Mouse (Mus musculus): ENCODE results near the gene Slc29a3.
"Not testable (repeated sequence)": the region's sequence is repeated elsewhere in the genome, so short reads cannot be mapped to it uniquely, and the experiment has no call there.

The Slc29a3 gene

DNA sequence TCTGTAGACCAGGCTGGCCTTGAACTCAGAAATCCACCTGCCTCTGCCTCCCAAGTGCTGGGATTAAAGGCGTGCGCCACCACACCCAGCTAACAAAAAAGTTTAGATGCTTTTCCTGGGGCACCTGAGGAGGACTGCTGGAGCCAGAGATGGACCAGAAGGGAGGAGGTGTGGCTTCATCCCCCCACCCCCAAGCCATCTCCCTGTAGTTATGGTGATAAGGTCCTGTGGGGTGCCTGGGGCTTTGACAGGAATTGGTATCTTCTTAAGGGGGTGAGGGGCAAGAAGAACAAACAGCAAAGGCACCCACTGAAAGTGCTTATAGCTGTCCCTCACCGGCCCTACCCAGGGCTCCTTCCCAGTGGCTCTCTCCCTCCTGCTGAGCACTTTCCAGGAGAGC lies 25.7 kb downstream of the Slc29a3 start:
- DNase-seq (ENCODE audit: low spot score): no peak

- DNase-seq (ENCODE audit: low spot score): no peak
Observed at GRCm38 (mm10) chr10:60724496-60724895, 28.1 kb downstream of the Slc29a3 start.

- DNase-seq (ENCODE audit: low spot score): no peak
Observed at GRCm38 (mm10) chr10:60723345-60723744, 29.2 kb downstream of the Slc29a3 start.

DNA sequence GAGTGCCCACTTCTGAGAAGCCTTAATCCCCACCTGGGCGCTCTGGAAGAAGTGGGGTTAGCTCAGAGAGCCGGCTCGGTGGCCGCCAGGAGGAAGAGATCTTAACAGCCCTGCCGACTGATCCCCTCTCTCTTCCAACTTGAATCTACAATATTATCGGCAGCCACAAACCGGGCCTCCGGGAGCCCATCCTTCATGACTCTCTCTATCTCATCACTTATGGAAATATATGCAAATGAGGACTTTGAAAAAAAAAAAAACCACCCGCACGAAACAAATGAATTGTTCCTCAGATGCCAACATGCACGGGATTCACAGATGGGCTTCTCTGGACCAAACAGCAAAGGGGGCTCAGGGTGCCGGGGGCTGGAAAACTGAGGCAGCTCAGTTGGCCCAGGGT lies 31.0 kb downstream of the Slc29a3 start:
- DNase-seq (ENCODE audit: low spot score): no peak

DNA sequence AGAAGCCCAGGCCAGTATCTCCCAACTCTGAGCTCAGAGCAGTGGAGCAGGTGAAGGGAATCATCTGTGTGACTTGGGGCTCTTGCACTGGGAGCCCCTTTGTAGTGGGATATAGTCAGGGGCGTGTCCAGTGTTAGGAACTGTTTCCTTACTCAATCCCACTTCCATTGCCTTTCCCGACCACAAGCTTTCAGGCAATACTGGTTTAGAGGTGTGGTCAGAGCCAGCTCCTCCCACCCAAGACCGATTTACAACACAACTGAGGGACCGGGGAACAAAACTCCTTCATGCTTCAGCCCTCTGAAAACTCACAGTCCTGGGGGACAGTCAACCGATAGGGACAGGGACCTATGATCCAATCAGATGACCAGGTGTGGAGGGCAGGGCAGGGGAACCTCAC lies 32.1 kb downstream of the Slc29a3 start:
- no peak for DNase-seq (ENCODE audit: low spot score)

GRCm38 (mm10) chr10:60718491-60718890 lies 34.1 kb downstream of the Slc29a3 start:
- no peak for DNase-seq (ENCODE audit: low spot score)

DNA sequence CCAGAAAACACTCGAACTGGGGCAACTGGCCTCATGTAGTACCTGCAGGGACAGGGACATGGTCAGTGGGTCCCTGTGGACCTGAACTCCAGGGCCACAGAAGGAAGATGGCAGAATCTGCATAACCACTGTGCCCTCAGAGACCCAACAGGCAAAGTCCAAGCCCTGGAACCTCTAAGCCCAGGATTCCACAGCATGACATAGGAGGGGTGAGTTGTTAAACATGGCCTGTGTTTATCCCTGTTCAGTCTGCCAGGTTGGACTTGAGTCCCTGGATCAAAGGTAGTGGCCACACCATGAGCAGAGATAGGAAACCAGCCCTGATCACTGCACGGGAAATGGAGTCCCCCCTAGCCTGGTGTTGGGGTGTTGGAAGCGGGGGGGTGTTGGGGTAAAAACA lies 36.1 kb downstream of the Slc29a3 start:
- no peak for DNase-seq (ENCODE audit: low spot score)

DNA sequence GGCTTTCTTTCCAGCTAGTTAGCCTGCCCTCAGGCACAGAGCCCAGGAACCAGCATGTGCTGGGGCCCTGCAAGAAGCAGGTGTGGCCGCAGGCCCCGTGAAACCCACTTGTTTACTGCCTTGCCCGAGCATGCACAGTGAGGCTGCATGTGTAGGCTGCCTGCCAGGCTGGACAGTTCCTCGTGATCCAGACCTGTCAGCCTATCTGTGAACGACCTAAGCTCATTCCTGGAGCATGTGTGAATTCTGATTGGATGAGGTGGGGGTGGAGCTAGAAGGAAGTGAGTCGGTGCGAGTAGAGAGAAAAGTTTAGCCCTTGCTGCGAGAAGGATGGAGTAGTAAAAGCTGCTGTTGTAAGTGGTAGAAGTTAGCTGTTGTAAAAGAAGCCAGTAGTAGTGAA lies 40.3 kb downstream of the Slc29a3 start:
- DNase-seq (ENCODE audit: low spot score): not testable (repeated sequence)

GRCm38 (mm10) chr10:60708837-60709236 lies 43.8 kb downstream of the Slc29a3 start:
- DNase-seq (ENCODE audit: low spot score): no peak

DNA sequence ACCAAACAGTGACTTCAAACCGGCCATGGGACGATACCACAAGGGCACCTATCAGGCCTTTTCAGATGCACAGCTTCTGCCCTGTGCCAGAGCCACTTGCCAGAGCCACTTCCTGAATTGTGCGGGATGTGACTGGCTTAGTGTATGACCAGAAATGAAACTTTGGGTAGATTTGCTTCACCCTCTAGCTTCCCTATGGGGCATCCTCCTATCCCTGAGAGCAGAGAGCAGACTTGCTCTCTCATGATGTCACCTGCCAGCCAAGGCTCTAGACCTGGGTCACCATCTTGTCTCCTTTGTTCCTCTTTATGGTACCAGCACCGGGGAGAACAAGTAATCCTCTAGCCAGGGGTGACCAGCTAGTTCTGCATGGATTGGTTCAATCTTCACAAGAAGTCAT lies 46.3 kb downstream of the Slc29a3 start:
- DNase-seq (ENCODE audit: low spot score): no peak

DNA sequence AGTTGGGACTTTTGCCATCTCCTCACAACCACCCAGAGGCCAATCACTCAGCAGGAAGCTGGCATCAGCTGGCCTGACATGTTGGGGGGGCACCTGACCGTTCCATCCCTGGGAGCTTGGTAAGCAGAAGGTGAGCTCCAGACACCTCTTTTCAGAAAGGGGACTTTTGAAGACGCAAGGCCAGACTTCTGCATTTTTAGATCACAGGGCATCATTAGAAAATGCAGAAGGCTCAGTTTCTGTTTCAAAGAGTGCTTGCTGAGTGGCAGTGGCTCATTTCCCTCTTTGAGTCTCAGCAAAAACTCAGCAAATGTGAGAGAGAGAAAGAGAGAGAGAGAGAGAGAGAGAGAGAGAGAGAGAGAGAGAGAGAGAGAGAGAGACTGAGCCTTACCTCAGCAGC lies 47.5 kb downstream of the Slc29a3 start:
- DNase-seq (ENCODE audit: low spot score): no peak

GRCm38 (mm10) chr10:60697775-60698174 lies 54.8 kb downstream of the Slc29a3 start:
- no peak for DNase-seq (ENCODE audit: low spot score)

GRCm38 (mm10) chr10:60696975-60697374 lies 55.6 kb downstream of the Slc29a3 start:
- peak; percentile 31 for DNase-seq (ENCODE audit: low spot score)

DNA sequence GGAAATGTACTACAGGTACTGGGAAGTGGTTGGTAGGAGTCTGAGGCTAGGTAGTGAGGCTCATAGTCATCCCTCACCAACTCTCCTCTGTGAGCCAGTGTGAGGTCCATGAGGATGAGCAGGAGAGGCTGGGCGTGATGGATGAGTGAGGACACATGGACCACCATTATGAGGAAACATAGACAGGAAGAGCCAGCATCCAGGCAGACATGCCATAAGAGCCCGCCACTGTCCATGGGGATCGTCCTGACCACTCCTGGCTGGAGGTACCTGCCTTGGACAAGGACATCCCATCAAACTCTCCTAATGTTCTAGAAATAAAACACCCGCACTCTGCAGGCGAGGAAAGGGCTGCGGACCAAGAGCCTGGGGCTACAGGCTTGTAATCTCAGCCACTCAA lies 56.2 kb downstream of the Slc29a3 start, which contains the start of gene Cdh23:
TSS of gene Cdh23 (minus strand) at position 101 of the 400 bp plus-strand sequence.
- DNase-seq (ENCODE audit: low spot score): no peak

DNA sequence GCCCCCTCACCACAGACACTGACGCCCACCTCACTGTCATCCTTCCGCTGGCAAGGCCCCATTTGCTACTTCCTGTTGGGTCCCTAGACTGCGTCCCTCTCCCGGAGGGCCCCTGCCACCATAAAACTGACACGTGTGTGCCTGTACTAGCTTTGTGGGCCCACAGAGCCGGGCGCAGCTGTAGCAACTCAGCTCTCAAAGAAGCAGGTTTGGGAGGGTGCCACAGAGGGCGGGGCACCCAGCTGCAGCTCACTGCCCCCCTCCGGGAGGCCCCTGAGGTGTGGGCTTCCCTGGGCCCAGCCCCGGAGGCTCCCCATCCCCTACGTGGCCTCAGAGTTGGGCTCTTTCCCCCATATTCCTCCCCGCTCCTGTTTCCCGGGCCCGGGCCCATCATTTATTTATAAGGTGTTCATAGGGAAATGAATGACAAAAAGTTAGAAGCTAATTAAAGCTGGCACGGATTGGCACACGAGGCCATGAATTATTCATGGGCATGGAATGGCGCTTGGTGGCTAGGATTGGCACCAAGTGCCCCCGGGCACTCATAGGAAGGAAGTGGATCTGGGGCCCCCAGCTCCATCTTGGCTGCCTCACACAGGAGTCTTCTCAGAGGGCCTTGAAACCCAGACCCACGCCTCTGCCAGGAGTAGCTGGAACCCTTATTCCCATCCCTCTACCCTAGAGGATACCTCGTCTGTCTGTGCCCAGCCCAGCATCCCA lies 60.8 kb downstream of the Slc29a3 start:
- no peak for DNase-seq (ENCODE audit: low spot score)

DNA sequence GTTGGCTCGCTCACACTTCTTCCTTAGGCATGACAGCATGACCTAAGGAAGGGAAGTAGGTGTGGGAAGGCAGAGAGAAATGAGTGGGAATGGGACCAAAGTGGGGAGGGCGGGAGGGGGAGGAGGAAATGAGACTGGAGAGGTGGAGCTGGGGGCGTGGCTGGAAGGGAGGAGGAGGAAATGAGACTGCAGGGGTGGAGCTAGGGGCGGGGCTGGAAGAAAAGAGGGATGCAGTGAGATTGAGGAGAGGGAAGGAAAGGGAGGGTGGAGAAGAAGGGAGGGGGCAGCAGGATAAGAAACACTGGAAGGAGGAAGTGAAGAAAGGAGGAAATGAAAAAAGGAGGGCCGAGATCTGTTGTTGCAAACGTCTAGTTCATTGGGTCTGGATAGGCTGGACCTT lies 61.6 kb downstream of the Slc29a3 start:
- DNase-seq (ENCODE audit: low spot score): no peak

- DNase-seq (ENCODE audit: low spot score): no peak
Observed at GRCm38 (mm10) chr10:60689396-60689795, 63.2 kb downstream of the Slc29a3 start.

DNA sequence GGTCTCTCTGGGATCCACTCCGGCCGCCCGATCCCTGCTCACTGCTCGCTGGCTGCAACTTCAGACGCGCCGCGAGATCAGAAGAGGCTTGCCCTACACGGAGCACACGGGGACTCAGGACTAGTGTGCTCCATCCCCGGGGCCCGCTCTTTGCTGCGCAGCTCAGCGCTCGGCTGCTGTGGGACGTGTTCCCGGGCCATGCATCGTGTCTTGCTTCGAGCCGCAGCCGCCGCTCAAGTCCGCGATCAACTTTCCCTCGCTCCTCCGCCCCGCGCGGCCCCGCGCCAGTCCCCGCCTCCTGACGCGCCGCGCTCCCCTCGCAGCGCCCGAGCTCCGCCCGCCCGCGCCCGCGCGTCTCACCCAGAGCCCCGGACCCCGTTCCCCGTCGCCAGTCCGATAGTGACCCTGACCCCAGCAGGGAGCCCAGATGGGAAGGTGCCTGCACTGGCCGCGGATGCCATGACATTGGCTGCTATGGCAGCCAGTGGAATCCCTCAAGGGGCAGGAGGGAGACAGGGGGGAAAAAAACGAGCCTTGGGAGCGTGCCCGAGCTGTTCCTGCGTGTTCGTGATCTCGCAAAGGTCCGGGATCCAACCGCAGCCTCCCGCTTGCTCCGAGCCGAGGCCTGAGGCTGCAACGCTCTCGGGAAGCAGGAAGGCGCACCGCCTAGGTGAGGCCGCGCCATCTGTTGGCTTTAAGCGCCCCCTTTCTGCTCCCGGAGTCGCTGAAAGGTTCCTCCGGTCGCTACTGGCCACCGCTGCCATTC lies 65.4 kb downstream of the Slc29a3 start:
- peak; percentile 52 for DNase-seq (ENCODE audit: low spot score)

DNA sequence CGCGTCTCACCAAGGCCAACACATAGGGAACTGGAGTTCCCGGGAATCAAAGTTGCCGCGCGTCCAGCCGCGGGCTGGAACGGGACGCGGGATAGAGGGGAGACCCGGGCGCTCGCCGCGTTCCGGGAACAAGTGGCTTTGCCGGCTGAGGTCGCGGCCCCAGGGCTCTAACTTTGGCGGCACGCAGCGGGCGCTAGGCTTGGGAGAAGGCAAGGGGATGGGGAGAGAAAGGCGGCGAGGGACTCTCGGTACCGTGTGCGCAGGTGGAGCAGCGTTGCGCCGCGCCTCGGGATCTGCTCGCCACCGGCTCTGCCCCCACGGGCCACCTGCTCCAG lies 66.0 kb downstream of the Slc29a3 start:
- no peak for DNase-seq (ENCODE audit: low spot score)

- no peak for DNase-seq (ENCODE audit: low spot score)
Observed at GRCm38 (mm10) chr10:60685764-60686640, 66.6 kb downstream of the Slc29a3 start.

DNA sequence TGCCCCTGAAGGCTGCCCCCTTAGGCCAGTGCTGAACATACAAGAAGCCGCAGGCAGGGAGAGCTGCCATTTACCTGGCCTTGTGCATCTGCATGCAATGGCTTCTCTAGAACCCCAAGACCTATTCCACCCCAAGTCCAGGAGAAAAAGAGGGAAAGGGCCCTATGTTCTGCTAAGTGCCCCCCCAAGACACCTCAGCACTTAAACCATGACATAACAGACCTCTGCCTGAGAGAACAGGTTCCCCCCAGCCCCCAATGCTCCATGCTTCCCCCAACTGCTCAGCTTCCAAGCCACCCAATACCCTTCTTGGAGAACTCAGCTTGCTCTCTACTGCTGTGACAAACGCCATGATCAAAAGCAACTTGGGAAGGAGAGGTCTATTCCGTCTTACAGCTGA lies 73.7 kb downstream of the Slc29a3 start:
- no peak for DNase-seq (ENCODE audit: low spot score)

DNA sequence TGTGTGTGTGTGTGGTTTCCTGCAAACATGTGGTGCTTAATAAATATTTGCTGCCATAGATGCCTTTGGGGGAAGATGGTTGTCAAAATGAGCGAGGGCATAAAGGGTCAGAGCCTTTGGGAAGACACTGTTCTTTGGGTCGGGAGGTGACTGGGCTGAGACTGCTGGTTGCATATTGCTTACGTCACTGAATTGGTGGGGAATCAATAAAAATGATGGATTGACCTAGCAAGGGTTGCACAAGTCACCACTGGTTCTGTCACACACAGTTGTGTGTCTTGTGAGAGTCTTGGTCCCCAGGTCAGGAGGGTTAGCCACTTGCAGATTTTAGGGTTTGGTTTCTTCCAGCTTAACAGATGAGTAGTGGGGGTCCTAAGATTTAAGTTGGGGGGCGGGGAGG lies 75.3 kb downstream of the Slc29a3 start:
- no peak for DNase-seq (ENCODE audit: low spot score)

GRCm38 (mm10) chr10:60670166-60670565 lies 82.4 kb downstream of the Slc29a3 start:
- DNase-seq (ENCODE audit: low spot score): no peak
